Mouse (Mus musculus): ENCODE data around the gene Jun. TPM values are rescaled to one million over a fixed set of nuclear protein-coding genes. Genes with fewer than 3 reads are reported as not detected.

Jun gene
- polyA plus RNA-seq, 1 experiment, result 16.7 TPM

GRCm38 (mm10) chr4:95076279-95076678, 24.3 kb upstream of the Jun start:
- no peaks in the 10 kb centered on the region for H3K27me3 ChIP-seq (ENCODE audit: control insufficient read depth, insufficient read depth, low read length)
- H3K27ac ChIP-seq (ENCODE audit: insufficient read depth, low read length), result no peak overlapping the region
- WGBS, result 83% methylated on average over 14 of the region's 14 CpGs
- H3K36me3 ChIP-seq (ENCODE audit: control insufficient read depth, insufficient read depth, low read length), result no peaks in the 10 kb centered on the region
- H3K4me1 ChIP-seq (ENCODE audit: control insufficient read depth, insufficient read depth, insufficient read length), result no peaks in the 10 kb centered on the region
- no peak overlapping the region for H3K4me3 ChIP-seq (ENCODE audit: extremely low read depth, insufficient read depth, insufficient read length)
- DNase-seq (ENCODE audit: low read depth in 1 of 2, low spot score in 2 of 2), result no peak
- TF ChIP-seq CTCF (IDR thresholded peaks at IDR 0.05; ENCODE audit: extremely low read depth, insufficient read depth, insufficient read length, insufficient replicate concordance) (no peak), POLR2A (IDR thresholded peaks at IDR 0.05; ENCODE audit: low read depth, low read length) (no peak)

GRCm38 (mm10) chr4:95075591-95076002, 23.6 kb upstream of the Jun start:
- no peak overlapping the region for H3K4me3 ChIP-seq (ENCODE audit: extremely low read depth, insufficient read depth, insufficient read length)
- no peaks in the 10 kb centered on the region for H3K36me3 ChIP-seq (ENCODE audit: control insufficient read depth, insufficient read depth, low read length)
- TF ChIP-seq POLR2A (IDR thresholded peaks at IDR 0.05; ENCODE audit: low read depth, low read length) (no peak), CTCF (IDR thresholded peaks at IDR 0.05; ENCODE audit: extremely low read depth, insufficient read depth, insufficient read length, insufficient replicate concordance) (no peak)
- H3K27ac ChIP-seq (ENCODE audit: insufficient read depth, low read length), result no peak overlapping the region
- 72% methylated on average over 17 of the region's 17 CpGs for WGBS
- H3K27me3 ChIP-seq (ENCODE audit: control insufficient read depth, insufficient read depth, low read length), result no peaks in the 10 kb centered on the region
- no peaks in the 10 kb centered on the region for H3K4me1 ChIP-seq (ENCODE audit: control insufficient read depth, insufficient read depth, insufficient read length)
- no peak for DNase-seq (ENCODE audit: low read depth in 1 of 2, low spot score in 2 of 2)

- Histone ChIP-seq H3K27ac (ENCODE audit: insufficient read depth, low read length) (no peak overlapping the region), H3K4me3 (ENCODE audit: extremely low read depth, insufficient read depth, insufficient read length) (no peak overlapping the region), H3K36me3 (ENCODE audit: control insufficient read depth, insufficient read depth, low read length) (no peaks in the 10 kb centered on the region), H3K27me3 (ENCODE audit: control insufficient read depth, insufficient read depth, low read length) (no peaks in the 10 kb centered on the region), H3K4me1 (ENCODE audit: control insufficient read depth, insufficient read depth, insufficient read length) (no peaks in the 10 kb centered on the region)
- WGBS, result 93% methylated on average over 6 of the region's 6 CpGs
- TF ChIP-seq POLR2A (IDR thresholded peaks at IDR 0.05; ENCODE audit: low read depth, low read length), result no peak
- no peak for TF ChIP-seq CTCF (IDR thresholded peaks at IDR 0.05; ENCODE audit: extremely low read depth, insufficient read depth, insufficient read length, insufficient replicate concordance)
- DNase-seq (ENCODE audit: low read depth in 1 of 2, low spot score in 2 of 2), result no peak
These were observed 22.3 kb upstream of the Jun start for GRCm38 (mm10) chr4:95074319-95074718.

- Histone ChIP-seq H3K27me3 (ENCODE audit: control insufficient read depth, insufficient read depth, low read length) (no peaks in the 10 kb centered on the region), H3K4me1 (ENCODE audit: control insufficient read depth, insufficient read depth, insufficient read length) (no peaks in the 10 kb centered on the region)
- 78% methylated on average over 10 of the region's 10 CpGs for WGBS
These were observed 21.3 kb upstream of the Jun start for GRCm38 (mm10) chr4:95073214-95073750.

GRCm38 (mm10) chr4:95070407-95070806, 18.4 kb upstream of the Jun start:
- Histone ChIP-seq H3K36me3 (ENCODE audit: control insufficient read depth, insufficient read depth, low read length) (no peaks in the 10 kb centered on the region), H3K27me3 (ENCODE audit: control insufficient read depth, insufficient read depth, low read length) (no peaks in the 10 kb centered on the region), H3K4me1 (ENCODE audit: control insufficient read depth, insufficient read depth, insufficient read length) (no peaks in the 10 kb centered on the region), H3K27ac (ENCODE audit: insufficient read depth, low read length) (no peak overlapping the region), H3K4me3 (ENCODE audit: extremely low read depth, insufficient read depth, insufficient read length) (no peak overlapping the region)
- WGBS, result 63% methylated on average over 5 of the region's 5 CpGs
- TF ChIP-seq POLR2A (IDR thresholded peaks at IDR 0.05; ENCODE audit: low read depth, low read length) (no peak), CTCF (IDR thresholded peaks at IDR 0.05; ENCODE audit: extremely low read depth, insufficient read depth, insufficient read length, insufficient replicate concordance) (no peak)
- no peak for DNase-seq (ENCODE audit: low read depth in 1 of 2, low spot score in 2 of 2)

More at GRCm38 (mm10) chr4:95073214-95073750, 21.3 kb upstream of the Jun start:
- no peak overlapping the region for H3K4me3 ChIP-seq (ENCODE audit: extremely low read depth, insufficient read depth, insufficient read length)
- H3K36me3 ChIP-seq (ENCODE audit: control insufficient read depth, insufficient read depth, low read length), result no peaks in the 10 kb centered on the region
- H3K27ac ChIP-seq (ENCODE audit: insufficient read depth, low read length), result no peak overlapping the region
- DNase-seq (ENCODE audit: low read depth in 1 of 2, low spot score in 2 of 2), result no peak
- TF ChIP-seq POLR2A (IDR thresholded peaks at IDR 0.05; ENCODE audit: low read depth, low read length), result no peak
- TF ChIP-seq CTCF (IDR thresholded peaks at IDR 0.05; ENCODE audit: extremely low read depth, insufficient read depth, insufficient read length, insufficient replicate concordance), result no peak

- no peak overlapping the region for H3K4me3 ChIP-seq (ENCODE audit: extremely low read depth, insufficient read depth, insufficient read length)
- 84% methylated on average over 8 of the region's 8 CpGs for WGBS
- H3K27ac ChIP-seq (ENCODE audit: insufficient read depth, low read length), result no peak overlapping the region
- TF ChIP-seq CTCF (IDR thresholded peaks at IDR 0.05; ENCODE audit: extremely low read depth, insufficient read depth, insufficient read length, insufficient replicate concordance) (no peak), POLR2A (IDR thresholded peaks at IDR 0.05; ENCODE audit: low read depth, low read length) (no peak)
- no peaks in the 10 kb centered on the region for H3K36me3 ChIP-seq (ENCODE audit: control insufficient read depth, insufficient read depth, low read length)
- H3K4me1 ChIP-seq (ENCODE audit: control insufficient read depth, insufficient read depth, insufficient read length), result no peaks in the 10 kb centered on the region
- DNase-seq (ENCODE audit: low read depth in 1 of 2, low spot score in 2 of 2), result no peak
- no peaks in the 10 kb centered on the region for H3K27me3 ChIP-seq (ENCODE audit: control insufficient read depth, insufficient read depth, low read length)
These were observed 16.3 kb upstream of the Jun start for GRCm38 (mm10) chr4:95068045-95068948.

All from spleen, adult 2 months (tissue).